Mouse (Mus musculus) monocyte, adult 5-6 weeks (primary cell): ENCODE measurements around the gene Cd209g. TPM values are rescaled to one million over a fixed set of nuclear protein-coding genes. Genes with fewer than 3 reads are reported as not detected.

Experiments used
- total RNA-seq: library from RNA; stranded (forward); fragments of 200-1000, 200-491, 200-594 nt; gene quantifications from 3 replicates; pipeline ENCODE4 v1.2.3, GENCODE M21; 2017

Cd209g gene
- total RNA-seq, 1 experiment from 2014 or later = not detected

Other genes starting within 250 kb of the Cd209g start
- not detected in 3 replicates for gene Cd209b, start 207.3 kb upstream of the Cd209g start, total RNA-seq
- gene Cd209c, start 179.4 kb upstream of the Cd209g start, total RNA-seq = 1.0 to 2.6 TPM in 2 of 3 replicates, not detected in the other
- not detected in 3 replicates for gene Cd209f, start 28.3 kb upstream of the Cd209g start, total RNA-seq
- 3.0 to 14.6 TPM (median 7.6 TPM) in 3 replicates for gene Evi5l, start 32.5 kb downstream of the Cd209g start, total RNA-seq
- gene Prr36, start 83.4 kb downstream of the Cd209g start, total RNA-seq = 0.19 TPM in 1 of 3 replicates, not detected in the others
- 0.11 to 0.19 TPM in 2 of 3 replicates, not detected in the other for gene Lrrc8e, start 92.7 kb downstream of the Cd209g start, total RNA-seq
- 42.6 to 60.0 TPM (median 43.3 TPM) in 3 replicates for gene Map2k7, start 104.6 kb downstream of the Cd209g start, total RNA-seq
- gene Gm49320, start 104.8 kb downstream of the Cd209g start, total RNA-seq = not detected in 3 replicates
- 0.95 to 1.8 TPM (median 0.97 TPM) in 3 replicates for gene Tgfbr3l, start 114.1 kb downstream of the Cd209g start, total RNA-seq
- gene Snapc2, start 119.0 kb downstream of the Cd209g start, total RNA-seq = 4.6 to 7.5 TPM (median 6.2 TPM) in 3 replicates
- 0.29 to 1.5 TPM in 2 of 3 replicates, not detected in the other for gene Ctxn1, start 125.2 kb downstream of the Cd209g start, total RNA-seq
- gene Timm44, start 141.8 kb downstream of the Cd209g start, total RNA-seq = 55.0 to 89.8 TPM (median 63.5 TPM) in 3 replicates
- 9.8 to 27.9 TPM (median 17.7 TPM) in 3 replicates for gene Ccl25, start 191.1 kb downstream of the Cd209g start, total RNA-seq
- 44.2 to 65.5 TPM (median 46.9 TPM) in 3 replicates for gene Elavl1, start 191.3 kb downstream of the Cd209g start, total RNA-seq